Mouse (Mus musculus) lung, embryonic 14.5 days (tissue): ENCODE data around the gene Kmt5a. TPM values are rescaled to one million over a fixed set of nuclear protein-coding genes. Genes with fewer than 3 reads are reported as not detected.
"Not testable (repeated sequence)": the region's sequence is repeated elsewhere in the genome, so short reads cannot be mapped to it uniquely, and the experiment has no call there.

Experiments
- ATAC-seq: fragments of 200-750 bp; cut with Nextera tagmentation; 2 replicates; pipeline ENCODE4 v1.8.0; 2017; ENCODE audit warnings: mild to moderate bottlenecking, moderate TSS enrichment, moderate library complexity; ENCODE audit not compliant: insufficient read depth
- DNase-seq: peaks from one replicate; pipeline ENCODE4 v3.0.0-alpha.2; 2015
- H3K27ac ChIP-seq: fragments of 300-500 bp; sonication (generic); 2 replicates; pipeline ENCODE4 v1.5.1; 2014; ENCODE audit warnings: low read depth, mild to moderate bottlenecking, moderate library complexity
- H3K27me3 ChIP-seq: fragments of 300-500 bp; sonication (generic); 2 replicates; pipeline ENCODE4 v1.6.1; 2014; ENCODE audit warnings: low read length, control low read depth; ENCODE audit not compliant: insufficient read depth
- H3K36me3 ChIP-seq: fragments of 300-500 bp; sonication (generic); 2 replicates; pipeline ENCODE4 v1.6.1; 2014; ENCODE audit warnings: control low read depth; ENCODE audit not compliant: insufficient read depth
- H3K4me1 ChIP-seq: fragments of 300-500 bp; sonication (generic); 2 replicates; pipeline ENCODE4 v1.6.1; 2014; ENCODE audit warnings: antibody characterized with exemption, control low read depth; ENCODE audit not compliant: insufficient read depth
- H3K4me2 ChIP-seq: fragments of 300-500 bp; sonication (generic); 2 replicates; pipeline ENCODE4 v1.6.1; 2014; ENCODE audit warnings: mild to moderate bottlenecking
- H3K4me3 ChIP-seq: fragments of 300-500 bp; sonication (generic); 2 replicates; pipeline ENCODE4 v1.5.1; 2014; ENCODE audit warnings: low read depth, low read length
- H3K9ac ChIP-seq: fragments of 300-500 bp; sonication (generic); 2 replicates; pipeline ENCODE4 v1.6.1; 2014
- H3K9me3 ChIP-seq: fragments of 300-500 bp; sonication (generic); 2 replicates; pipeline ENCODE4 v1.6.1; 2016; ENCODE audit warnings: low read depth, low read length, control low read depth
- CTCF ChIP-seq: IDR thresholded peaks from 2 replicates; pipeline ENCODE4 v1.5.1; 2016; ENCODE audit warnings: antibody characterized with exemption, low read depth
- WGBS: fragments of 180-500 bp; shearing (Covaris S2); extraction: QIAGEN DNeasy Blood & Tissue Kit; methylation state at CpG from one replicate; pipeline ENCODE4 v1.1.7; 2014; 5-methylcytosine and 5-hydroxymethylcytosine counted together
- polyA plus RNA-seq: library from polyadenylated mRNA; unstranded; fragments of >200 nt; fragmentation: Nextera tagmentation; extraction: Ambion mirVana; gene quantifications from 2 replicates; pipeline ENCODE4 v1.2.1, GENCODE M21; 2014

Kmt5a gene
- polyA plus RNA-seq, 1 experiment from 2014 or later = 97.5 TPM

DNA sequence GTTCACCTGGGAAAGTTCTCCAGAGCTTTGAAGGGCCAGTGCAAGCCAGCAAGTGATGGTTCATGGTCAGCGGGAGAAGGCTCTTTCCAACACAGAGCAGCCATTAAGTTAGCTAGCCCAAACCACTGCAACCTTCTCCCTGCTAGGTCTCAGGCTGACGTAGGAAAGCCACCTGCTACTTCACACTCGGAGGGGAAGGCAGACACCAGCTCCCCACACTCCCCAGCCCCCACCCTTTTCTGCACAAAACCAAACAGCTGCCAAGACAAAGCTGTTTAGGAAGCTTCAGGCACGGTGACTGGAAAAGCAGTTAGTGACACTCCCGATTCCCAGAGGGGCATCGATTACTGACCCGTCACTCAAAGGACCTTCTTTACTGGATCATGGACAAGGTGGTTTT lies 55.8 kb downstream of the Kmt5a start:
- 58% methylated on average over 7 of the region's 7 CpGs for WGBS
- Histone ChIP-seq H3K27ac (no peak overlapping the region), H3K9ac (no peak overlapping the region), H3K4me1 (no peaks in the 10 kb centered on the region), H3K27me3 (no peaks in the 10 kb centered on the region), H3K9me3 (no peaks in the 10 kb centered on the region), H3K36me3 (peaks cover 65% of the 10 kb centered on the region), H3K4me2 (no peak overlapping the region), H3K4me3 (no peak overlapping the region)
- ATAC-seq (no peak), DNase-seq (no peak)
- TF ChIP-seq CTCF = no peak

DNA sequence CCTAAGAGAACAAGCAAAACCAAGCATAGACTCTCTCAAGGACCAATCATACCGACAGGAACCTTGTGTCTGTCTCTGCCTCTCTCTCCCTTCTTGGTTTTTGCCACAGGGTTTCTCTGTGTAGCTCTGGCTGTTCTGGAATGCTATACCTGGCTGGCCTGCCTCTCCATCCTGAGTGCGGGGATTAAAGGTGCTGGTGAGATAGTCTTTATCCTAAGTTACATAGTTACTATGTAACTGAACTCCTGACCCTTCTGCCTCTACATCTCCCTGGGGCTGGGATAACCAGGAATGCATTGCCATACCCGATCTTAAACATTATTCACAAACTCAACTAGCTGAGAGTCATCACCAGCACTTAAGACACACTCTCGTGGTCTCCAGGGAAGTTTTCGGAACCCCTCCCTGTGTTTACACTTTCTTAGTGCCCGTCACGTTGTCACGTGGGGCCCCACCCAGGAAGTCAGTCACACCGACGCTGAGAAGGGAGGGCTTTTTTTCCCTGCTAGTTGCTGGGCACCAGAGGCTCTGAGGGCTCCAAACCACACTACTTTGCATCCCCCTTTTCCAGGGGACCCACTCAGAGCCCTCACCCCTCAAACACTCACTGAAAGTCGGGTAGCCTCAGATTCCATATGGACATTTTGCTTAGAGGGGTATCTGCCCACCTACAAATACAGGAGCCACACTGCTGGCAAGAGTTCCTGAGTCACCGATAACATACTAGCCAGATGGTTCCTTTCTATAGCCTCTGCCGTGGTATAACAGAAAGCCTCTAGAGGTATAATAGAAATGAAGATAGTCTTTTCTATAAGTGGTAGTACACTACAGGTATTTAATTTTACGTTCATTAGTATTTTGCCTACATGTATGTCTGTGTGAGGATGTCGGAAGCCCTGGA lies 57.1 kb downstream of the Kmt5a start:
- no peak; the same call in 1 of the 2 replicates for ATAC-seq
- Histone ChIP-seq H3K9ac (no peak overlapping the region), H3K4me1 (no peaks in the 10 kb centered on the region), H3K27me3 (no peaks in the 10 kb centered on the region), H3K9me3 (no peaks in the 10 kb centered on the region), H3K36me3 (peaks cover 64% of the 10 kb centered on the region), H3K27ac (no peak overlapping the region), H3K4me2 (no peak overlapping the region; the same call in 1 of the 2 replicates), H3K4me3 (no peak overlapping the region)
- no peak for TF ChIP-seq CTCF
- WGBS = 40% methylated on average over 15 of the region's 15 CpGs
- no peak for DNase-seq

DNA sequence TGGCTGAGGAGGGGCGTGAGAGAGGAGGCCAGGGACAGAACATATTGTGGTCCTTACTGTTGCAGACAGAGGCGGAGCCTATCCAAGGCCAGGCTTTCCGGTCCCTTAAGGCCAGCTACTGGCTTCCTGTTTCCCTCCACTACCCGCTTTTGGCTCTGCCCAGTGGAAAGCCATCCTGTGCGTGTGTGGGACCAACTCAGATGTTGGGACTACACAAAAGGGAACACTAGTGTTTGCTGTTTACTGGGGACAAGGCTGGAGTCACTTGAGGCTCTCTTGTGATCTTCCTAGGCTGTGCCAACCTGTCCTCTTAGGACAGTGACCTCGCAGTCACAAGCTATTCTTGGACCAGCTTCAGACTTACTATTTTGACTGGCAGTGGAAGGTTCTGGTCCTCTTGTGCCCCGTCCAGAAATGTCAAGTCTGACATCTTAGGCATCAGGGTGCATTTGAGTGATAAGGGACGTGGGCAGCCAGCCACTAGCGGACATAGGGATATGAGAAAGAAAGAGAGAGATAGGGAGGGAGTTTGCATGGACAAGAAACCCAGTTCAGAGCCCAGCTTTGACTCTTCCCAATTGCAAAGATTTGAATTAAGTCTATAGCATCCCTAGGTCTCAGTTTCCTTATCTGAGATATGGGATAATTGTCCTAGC lies 58.6 kb downstream of the Kmt5a start:
- H3K4me1 ChIP-seq = no peaks in the 10 kb centered on the region
- peak overlapping the region; percentile 45; the same call in 1 of the 2 replicates for H3K27ac ChIP-seq
- no peak overlapping the region for H3K4me2 ChIP-seq
- H3K27me3 ChIP-seq = no peaks in the 10 kb centered on the region
- no peak overlapping the region for H3K9ac ChIP-seq
- no peak overlapping the region for H3K4me3 ChIP-seq
- no peaks in the 10 kb centered on the region for H3K9me3 ChIP-seq
- ATAC-seq (no peak), DNase-seq (peak; percentile 56)
- peaks cover 63% of the 10 kb centered on the region for H3K36me3 ChIP-seq
- no peak for TF ChIP-seq CTCF
- 67% methylated on average over 9 of the region's 9 CpGs for WGBS

DNA sequence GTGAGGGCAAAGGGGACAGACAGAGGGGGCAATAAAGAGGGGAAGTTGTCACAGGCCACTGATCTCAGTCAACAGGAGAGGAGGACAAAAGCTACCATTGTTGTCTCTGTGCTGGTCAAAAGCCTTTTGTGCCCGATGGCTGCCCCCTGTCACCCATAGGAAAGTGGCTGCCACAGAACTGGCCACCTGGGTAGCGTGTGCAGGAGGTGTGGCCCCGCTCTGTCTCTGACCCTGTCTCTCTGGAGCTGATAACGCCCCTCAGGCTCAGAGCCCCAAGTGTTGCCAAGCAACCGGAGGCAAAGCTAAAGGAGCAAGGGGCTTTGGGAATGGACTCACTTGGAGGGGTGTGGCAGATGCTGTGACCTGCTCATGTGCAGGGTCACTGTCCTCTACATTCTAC lies 59.3 kb downstream of the Kmt5a start:
- Histone ChIP-seq H3K27ac (no peak overlapping the region; the same call in 1 of the 2 replicates), H3K4me2 (no peak overlapping the region), H3K4me3 (no peak overlapping the region), H3K9ac (no peak overlapping the region), H3K4me1 (no peaks in the 10 kb centered on the region), H3K9me3 (no peaks in the 10 kb centered on the region), H3K36me3 (peaks cover 63% of the 10 kb centered on the region), H3K27me3 (no peaks in the 10 kb centered on the region)
- DNase-seq = no peak
- TF ChIP-seq CTCF = no peak
- 49% methylated on average over 5 of the region's 5 CpGs for WGBS
- no peak for ATAC-seq

DNA sequence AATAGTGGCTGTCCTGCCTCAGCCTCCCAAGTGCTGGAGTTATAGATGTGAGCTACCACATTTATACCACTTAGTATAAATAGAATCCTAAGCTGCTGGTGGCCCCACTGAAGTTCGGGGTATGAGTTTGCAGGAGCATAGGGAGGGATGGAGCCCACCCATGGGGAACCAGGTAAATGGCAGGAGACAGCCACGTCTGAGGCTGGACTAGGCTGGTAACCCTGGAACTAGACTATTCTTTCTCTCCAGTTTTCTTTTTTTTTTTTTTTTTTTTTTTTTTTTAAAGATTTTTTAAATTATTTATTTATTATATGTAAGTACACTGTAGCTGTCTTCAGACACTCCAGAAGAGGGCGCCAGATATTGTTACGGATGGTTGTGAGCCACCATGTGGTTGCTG lies 60.3 kb downstream of the Kmt5a start:
- not testable (repeated sequence) for H3K9ac ChIP-seq, ATAC-seq, H3K4me3 ChIP-seq, H3K4me1 ChIP-seq, H3K27me3 ChIP-seq, H3K4me2 ChIP-seq, H3K9me3 ChIP-seq, DNase-seq, H3K27ac ChIP-seq
- WGBS = 90% methylated on average over 2 of the region's 4 CpGs
- peaks cover 61% of the 10 kb centered on the region for H3K36me3 ChIP-seq

DNA sequence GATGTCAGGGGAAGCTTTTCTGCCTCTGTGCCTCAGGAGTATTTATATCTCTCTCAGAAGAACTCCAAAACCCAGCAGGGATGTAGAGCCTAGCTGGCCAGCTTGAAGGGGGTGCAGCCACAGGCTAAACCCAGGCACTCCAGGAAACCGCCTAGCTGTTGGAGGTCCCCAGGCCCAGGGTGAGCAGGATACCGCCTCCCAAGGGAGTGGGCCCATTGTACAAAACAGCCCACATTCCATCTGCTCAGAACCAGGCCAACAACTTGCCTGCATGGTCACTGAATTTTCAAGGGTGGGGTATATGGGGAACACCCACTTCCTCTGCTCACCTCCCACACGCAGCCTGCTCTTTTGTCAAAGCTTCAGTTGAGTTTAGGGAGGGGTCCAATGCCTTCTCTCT lies 60.8 kb downstream of the Kmt5a start:
- Histone ChIP-seq H3K4me2 (no peak overlapping the region), H3K4me3 (no peak overlapping the region), H3K27me3 (no peaks in the 10 kb centered on the region), H3K4me1 (no peaks in the 10 kb centered on the region), H3K9ac (no peak overlapping the region), H3K9me3 (no peaks in the 10 kb centered on the region), H3K36me3 (peaks cover 61% of the 10 kb centered on the region), H3K27ac (no peak overlapping the region)
- DNase-seq (no peak), ATAC-seq (no peak)
- no peak for TF ChIP-seq CTCF
- WGBS = 94% methylated on average over 3 of the region's 3 CpGs

DNA sequence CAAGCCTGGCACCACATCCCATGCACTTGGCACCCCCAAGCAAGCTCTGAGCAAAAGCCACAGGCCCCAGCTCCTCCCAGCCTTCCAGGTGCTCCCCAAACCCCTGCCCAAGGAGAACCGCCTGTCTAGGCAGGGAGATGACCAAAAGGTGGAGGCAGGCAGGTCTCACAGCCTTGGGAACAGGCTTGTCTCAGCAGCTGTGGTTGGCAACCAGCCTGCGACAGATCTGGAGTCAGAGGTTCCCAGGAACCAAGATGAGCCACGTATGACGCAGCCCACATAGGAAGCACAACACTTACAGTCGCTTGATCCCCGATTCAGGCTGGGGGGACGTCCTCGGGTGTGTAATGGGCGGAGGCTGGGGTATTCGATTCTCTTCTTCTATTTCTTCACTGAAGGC lies 61.8 kb downstream of the Kmt5a start:
- Histone ChIP-seq H3K9ac (no peak overlapping the region), H3K27me3 (no peaks in the 10 kb centered on the region), H3K4me1 (no peaks in the 10 kb centered on the region), H3K9me3 (no peaks in the 10 kb centered on the region), H3K36me3 (peaks cover 56% of the 10 kb centered on the region), H3K4me3 (no peak overlapping the region), H3K27ac (no peak overlapping the region), H3K4me2 (no peak overlapping the region)
- 85% methylated on average over 10 of the region's 10 CpGs for WGBS
- ATAC-seq = no peak
- DNase-seq = no peak
- TF ChIP-seq CTCF = no peak
